ENCODE assay signal across 14 mouse cellular contexts in genomic region chr15:30884692-30885334, GRCm38 (mm10).
A peak's percentile ranks its signal among the peaks of the same experiment; 100 is the strongest.
DNase-seq lines count a peak whose midpoint lies in the region; ATAC-seq and TF ChIP-seq lines count a peak whose summit lies in the region.
"Had no signal": no experiment of that assay in that cellular context is flagged by ENCODE, and none has a peak within 500 bp of the region (broad histone marks: within the 10 kb centered on the region; RNA-seq: fewer than 3 reads in every experiment).

No protein-coding gene starts in this region.

- no peaks in the 10 kb centered on the region for H3K36me3 ChIP-seq in heart, embryonic 16.5 days (ENCODE audit: control insufficient read depth, insufficient read depth)
- no peaks in the 10 kb centered on the region for H3K36me3 ChIP-seq in forebrain, embryonic 14.5 days (ENCODE audit: control insufficient read depth, insufficient read depth, low read length)
- H3K36me3 ChIP-seq in midbrain, embryonic 14.5 days (ENCODE audit: control insufficient read depth, insufficient read depth, low read length) = 0 out of 2 replicates have a peak, but pooled peaks cover 14% of the 10 kb centered on the region
- H3K36me3 ChIP-seq: kidney, embryonic 15.5 days had no signal

- no peak overlapping the region for H3K4me3 ChIP-seq in heart, embryonic 16.5 days (ENCODE audit: low read length)
- no peak overlapping the region for H3K4me3 ChIP-seq in forebrain, embryonic 14.5 days (ENCODE audit: low read depth, low read length)
- no peak overlapping the region for H3K4me3 ChIP-seq in midbrain, embryonic 14.5 days (replicated peaks; ENCODE audit: low read depth, low read length)
- H3K4me3 ChIP-seq in lung, adult 2 months (replicated peaks; ENCODE audit: extremely low read depth, low read depth, low read length) = no peak overlapping the region
- H3K4me3 ChIP-seq: kidney, embryonic 15.5 days had no signal

- H3K9me3 ChIP-seq in heart, embryonic 16.5 days (replicated peaks; ENCODE audit: control insufficient read depth, low read length) = no peaks in the 10 kb centered on the region
- no peaks in the 10 kb centered on the region for H3K9me3 ChIP-seq in forebrain, embryonic 14.5 days (replicated peaks; ENCODE audit: control insufficient read depth, low read length)
- H3K9me3 ChIP-seq in midbrain, embryonic 14.5 days (ENCODE audit: control insufficient read depth, low read length) = no peaks in the 10 kb centered on the region
- H3K9me3 ChIP-seq: kidney, embryonic 15.5 days had no signal

- H3K4me1 ChIP-seq in heart, embryonic 16.5 days (ENCODE audit: control insufficient read depth, insufficient read depth, low read length) = peaks cover 17% of the 10 kb centered on the region
- peaks cover 9% of the 10 kb centered on the region for H3K4me1 ChIP-seq in forebrain, embryonic 14.5 days (ENCODE audit: control insufficient read depth, insufficient read depth, low read length)
- peaks cover 7% of the 10 kb centered on the region; the same call in 1 of the 2 replicates for H3K4me1 ChIP-seq in midbrain, embryonic 14.5 days (ENCODE audit: control insufficient read depth, insufficient read depth, low read length)
- no peaks in the 10 kb centered on the region for H3K4me1 ChIP-seq in lung, adult 2 months (ENCODE audit: control insufficient read depth, insufficient read depth, low read length)
- H3K4me1 ChIP-seq: kidney, embryonic 15.5 days had no signal

- peak; percentile 17; the same call in 1 of the 2 replicates for ATAC-seq in heart, embryonic 16.5 days (replicated peaks; ENCODE audit: extremely low read depth, insufficient read depth, low FRiP score)
- ATAC-seq in forebrain, embryonic 14.5 days = peak; percentile 59
- ATAC-seq in midbrain, embryonic 14.5 days (ENCODE audit: low FRiP score, low TSS enrichment) = peak; percentile 40; the same call in 1 of the 2 replicates
- ATAC-seq: Patski had no signal

- intact Hi-C loops in heart, postnatal 36 days (cut with DNase I) = no loop called here

- no peak for TF ChIP-seq POLR2A in lung, adult 2 months (IDR thresholded peaks at IDR 0.05; ENCODE audit: borderline replicate concordance, extremely low read depth, low read depth, low read length)

- no peak overlapping the region for H3K9ac ChIP-seq in heart, embryonic 16.5 days (ENCODE audit: low read length)
- no peak overlapping the region for H3K9ac ChIP-seq in forebrain, embryonic 14.5 days (ENCODE audit: low read length)
- no peak overlapping the region for H3K9ac ChIP-seq in midbrain, embryonic 14.5 days (replicated peaks; ENCODE audit: low read length)
- H3K9ac ChIP-seq: kidney, embryonic 15.5 days had no signal

- H3K4me2 ChIP-seq in heart, embryonic 16.5 days (ENCODE audit: low read depth, low read length) = peak overlapping the region; percentile 7
- H3K4me2 ChIP-seq in forebrain, embryonic 14.5 days (ENCODE audit: low read length) = no peak overlapping the region
- no peak overlapping the region for H3K4me2 ChIP-seq in midbrain, embryonic 14.5 days (ENCODE audit: low read length)
- H3K4me2 ChIP-seq: kidney, embryonic 15.5 days had no signal

- H3K27ac ChIP-seq in heart, embryonic 16.5 days (ENCODE audit: low read length) = peak overlapping the region; percentile 38; the same call in 1 of the 2 replicates
- peak overlapping the region; percentile 67 for H3K27ac ChIP-seq in forebrain, embryonic 14.5 days (ENCODE audit: low read depth, low read length)
- no peak overlapping the region for H3K27ac ChIP-seq in midbrain, embryonic 14.5 days (replicated peaks; ENCODE audit: low read depth, low read length)
- H3K27ac ChIP-seq: kidney, embryonic 15.5 days had no signal

- no peaks in the 10 kb centered on the region for H3K27me3 ChIP-seq in heart, embryonic 16.5 days (ENCODE audit: control insufficient read depth, insufficient read depth, low read length)
- H3K27me3 ChIP-seq in forebrain, embryonic 14.5 days (replicated peaks; ENCODE audit: control insufficient read depth, insufficient read depth, low read length) = no peaks in the 10 kb centered on the region
- H3K27me3 ChIP-seq in midbrain, embryonic 14.5 days (ENCODE audit: control insufficient read depth, insufficient read depth, low read length) = no peaks in the 10 kb centered on the region
- H3K27me3 ChIP-seq: CH12.LX; kidney, embryonic 15.5 days; Patski had no signal

- TF ChIP-seq CTCF in lung, adult 2 months (IDR thresholded peaks at IDR 0.05; ENCODE audit: insufficient read depth, low read length) = no peak

- DNase-seq in heart, postnatal 36 days = no peak
- peak; percentile 47 for DNase-seq in forebrain, embryonic 14.5 days (ENCODE audit: low spot score)
- peak; percentile 2 for DNase-seq in forelimb bud, embryonic 11.5 days (ENCODE audit: low read depth, low spot score)
- no peak for DNase-seq in midbrain, embryonic 14.5 days
- no peak for DNase-seq in thymus, postnatal 14 days
- no peak for DNase-seq in kidney, postnatal 4 days
- no peak for DNase-seq in lung, adult 2 months
- DNase-seq: gastrocnemius, postnatal 10 days; layer of hippocampus, adult 9-11 months; thymus, adult 18-20 months had no signal

- WGBS in heart, embryonic 16.5 days = 63% methylated on average over 12 of the region's 12 CpGs
- 68% methylated on average over 12 of the region's 12 CpGs for WGBS in forebrain, embryonic 14.5 days
- 72% methylated on average over 12 of the region's 12 CpGs for WGBS in midbrain, embryonic 14.5 days
- WGBS in lung, adult 2 months = 82% methylated on average over 12 of the region's 12 CpGs

Comparison
In these comparisons a context has a peak if more than half of its experiments do, and no peak if none do; other contexts are left out.
1. DNase-seq: peak in forebrain, embryonic 14.5 days (single experiment) and forelimb bud, embryonic 11.5 days (single experiment); none in heart, postnatal 36 days (0 of 2), midbrain, embryonic 14.5 days (single experiment), thymus, postnatal 14 days (single experiment), kidney, postnatal 4 days (0 of 2) and lung, adult 2 months (single experiment).
2. Peak in every context shown above with its lines, with median percentiles within 50 percentile points of each other: ATAC-seq.